Mouse (Mus musculus) thymus, postnatal 25 days (tissue): ENCODE results near the gene Ccr10.
A peak's percentile ranks its signal among the peaks of the same experiment; 100 is the strongest.

ENCODE experiments used
- DNase-seq: peaks from one replicate; pipeline ENCODE4 v3.0.0; 2022

The Ccr10 gene

DNA sequence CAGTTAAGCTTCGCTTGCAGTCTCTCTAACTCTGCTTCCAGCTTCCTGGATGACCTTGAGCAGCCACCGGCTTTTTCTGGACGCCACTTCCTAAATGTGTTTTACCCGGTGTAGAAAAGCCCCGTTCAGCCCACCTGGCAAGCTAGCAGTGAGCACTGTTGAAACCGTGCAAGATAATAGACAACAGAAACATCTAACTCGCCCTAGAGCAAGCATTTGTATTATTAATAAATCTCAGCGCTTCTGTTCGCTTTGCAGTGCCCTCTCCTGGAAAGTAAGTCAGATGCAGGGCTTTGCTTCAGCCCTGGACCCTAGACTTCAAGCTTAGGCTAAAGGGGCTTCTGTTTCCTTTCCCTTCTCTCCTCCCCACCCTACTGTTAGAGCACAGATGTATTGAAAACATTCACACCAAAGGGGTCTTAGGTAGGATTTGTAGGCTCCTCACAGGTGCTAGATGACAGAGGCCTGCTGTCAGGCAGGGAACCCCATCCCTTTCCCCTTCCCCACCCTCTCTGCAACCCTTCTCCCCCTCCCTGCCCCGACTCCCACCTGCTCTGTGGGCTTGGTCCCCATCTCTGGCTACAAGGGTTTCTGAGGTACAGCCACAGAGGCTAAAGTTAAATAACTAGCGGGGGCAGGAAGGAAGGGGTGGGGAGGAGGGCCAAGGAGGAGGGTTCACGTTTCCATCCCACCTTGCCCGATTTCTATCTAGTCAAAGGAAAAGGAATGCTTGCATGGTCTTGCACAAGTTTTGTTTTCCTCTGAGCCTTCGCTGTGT lies at the start of gene Ccr10:
TSS of gene Ccr10 (minus strand) at position 593 of the 778 bp plus-strand sequence.
- no peak for DNase-seq

DNA sequence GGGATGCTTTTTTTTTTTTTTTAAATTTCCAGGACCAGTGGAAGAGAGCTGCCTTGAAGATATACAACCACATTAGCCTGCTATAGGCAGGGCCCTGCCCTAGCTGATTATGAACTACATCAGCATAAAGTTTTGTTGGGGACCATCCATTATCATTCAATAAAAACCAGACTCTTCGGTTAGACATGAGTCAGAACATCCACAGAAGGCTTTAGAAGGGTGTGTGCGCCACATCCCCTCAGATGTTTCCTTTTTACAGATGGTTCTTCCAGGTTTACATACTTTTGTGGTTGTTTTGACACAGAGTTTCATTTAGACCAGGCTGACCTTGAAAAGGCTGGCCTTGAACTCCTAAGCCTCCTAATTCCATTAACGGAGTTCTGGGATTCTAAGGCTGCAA lies 49.1 kb upstream of the Ccr10 start:
- no peak for DNase-seq

DNA sequence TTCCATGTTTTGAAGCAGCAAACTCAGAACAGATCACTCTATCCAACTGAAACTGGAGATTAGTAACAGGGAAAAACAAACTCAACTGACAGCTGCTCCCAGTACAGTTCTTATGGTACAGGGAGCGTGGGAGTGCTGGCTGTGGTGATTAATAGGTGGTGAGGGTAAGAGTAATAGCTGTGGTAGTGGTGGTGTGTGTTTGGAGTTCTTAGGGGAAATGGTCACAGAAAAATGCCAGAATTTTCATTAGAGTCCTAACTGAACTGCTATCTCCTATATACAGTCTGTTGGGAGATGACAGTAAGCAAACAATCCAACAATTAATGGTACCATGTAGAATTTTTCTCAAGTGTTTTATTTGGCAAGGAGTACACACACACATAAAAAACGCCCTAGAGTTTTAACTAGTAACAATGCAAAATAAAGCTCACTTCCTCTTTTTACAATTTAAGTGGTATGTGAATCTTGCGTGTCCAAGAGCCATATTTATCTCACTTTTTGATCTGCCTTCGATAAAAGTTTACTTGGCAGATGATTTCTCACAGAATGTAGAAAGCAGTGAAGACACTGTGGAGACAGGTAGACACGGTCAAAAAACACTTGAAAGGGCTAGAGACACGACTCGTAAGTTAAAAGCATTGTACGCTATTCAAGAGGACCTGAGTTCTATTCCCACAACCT lies 46.2 kb upstream of the Ccr10 start:
- DNase-seq, result no peak

DNA sequence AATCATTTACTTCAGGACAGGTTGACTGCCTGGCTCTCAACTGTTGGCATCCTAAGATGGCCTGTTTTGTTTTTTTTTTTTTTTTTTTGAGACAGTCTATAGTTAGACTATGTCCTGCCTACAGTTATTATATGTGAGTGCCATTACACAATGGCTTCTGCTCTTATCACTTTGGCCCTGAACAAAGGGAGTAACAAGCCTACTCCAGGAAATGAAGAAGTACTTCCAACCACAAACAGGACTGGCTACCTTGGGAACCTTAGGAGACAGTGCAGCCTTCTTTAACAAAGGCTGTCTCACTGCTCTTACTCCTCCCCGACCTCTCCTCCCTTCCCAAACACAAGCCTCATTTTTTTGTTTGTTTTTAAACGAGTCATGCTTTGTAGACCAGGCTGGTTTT lies 45.6 kb upstream of the Ccr10 start:
- DNase-seq, result no peak

DNA sequence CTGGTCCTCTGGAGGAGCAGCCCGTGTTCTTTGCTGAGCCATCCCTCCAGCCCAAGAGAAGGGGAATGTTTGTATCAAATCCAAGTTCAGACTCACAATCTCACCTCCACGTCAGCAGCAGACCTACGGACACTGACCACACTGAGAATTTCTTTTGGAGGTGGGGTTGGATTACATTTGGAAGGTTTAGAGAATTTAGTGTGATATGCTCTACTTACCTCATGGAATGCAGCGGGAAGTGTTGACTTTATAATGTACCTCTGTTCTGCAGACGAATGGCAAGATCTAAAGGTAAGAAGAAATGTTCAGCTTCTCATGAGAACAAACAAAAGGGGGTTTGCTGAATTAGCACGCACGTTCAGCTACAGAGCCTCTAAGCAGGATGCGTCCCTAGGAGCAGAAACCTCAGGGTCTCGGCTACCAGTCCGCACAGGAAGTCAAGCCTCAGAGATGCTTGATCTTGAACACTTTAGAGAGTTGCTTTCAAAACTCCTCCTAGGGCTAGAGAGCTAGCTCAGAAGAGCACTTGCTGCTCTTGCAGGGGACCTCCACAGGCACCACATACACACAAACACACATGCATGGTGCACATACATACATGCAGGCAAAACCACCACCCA lies 43.3 kb upstream of the Ccr10 start:
- DNase-seq, result peak; percentile 54

DNA sequence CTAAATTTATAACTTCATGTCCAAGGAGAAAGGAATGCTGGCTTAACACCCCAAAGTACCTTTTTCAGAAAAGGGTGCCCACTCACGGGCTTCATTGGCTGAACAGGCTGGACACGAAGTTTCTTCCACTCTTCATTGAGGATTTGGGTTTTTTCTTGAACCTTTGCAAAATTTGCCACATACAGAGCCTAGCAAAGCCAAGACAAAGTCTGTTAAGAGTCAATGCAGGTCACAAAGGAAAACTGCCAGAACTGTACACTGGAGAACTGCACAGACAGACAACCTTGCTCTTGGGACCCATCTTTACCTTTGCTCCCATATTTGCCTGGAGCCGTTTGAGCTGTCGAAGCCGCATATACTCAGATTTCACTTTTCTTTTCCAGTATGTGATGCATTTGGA lies 41.7 kb upstream of the Ccr10 start:
- DNase-seq, result no peak

DNA sequence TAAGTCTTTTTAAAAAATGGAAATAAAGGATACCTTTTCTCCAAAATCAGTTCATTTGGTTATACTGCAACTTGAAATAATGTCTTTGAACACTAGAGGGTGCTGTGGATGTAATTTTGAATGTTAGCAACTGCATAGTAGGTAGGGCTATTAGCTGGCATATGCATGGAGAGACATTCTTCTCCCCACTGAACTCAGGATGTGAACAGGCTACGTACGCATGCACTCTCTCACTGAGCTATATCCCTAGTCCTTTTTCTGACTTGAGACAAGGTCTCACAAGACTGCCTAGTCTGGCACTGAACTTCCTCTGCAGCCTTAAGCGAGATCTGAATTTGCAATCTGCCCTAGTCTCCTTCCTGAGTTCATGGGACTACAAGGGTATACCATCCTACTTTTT lies 36.7 kb upstream of the Ccr10 start:
- DNase-seq, result no peak

DNA sequence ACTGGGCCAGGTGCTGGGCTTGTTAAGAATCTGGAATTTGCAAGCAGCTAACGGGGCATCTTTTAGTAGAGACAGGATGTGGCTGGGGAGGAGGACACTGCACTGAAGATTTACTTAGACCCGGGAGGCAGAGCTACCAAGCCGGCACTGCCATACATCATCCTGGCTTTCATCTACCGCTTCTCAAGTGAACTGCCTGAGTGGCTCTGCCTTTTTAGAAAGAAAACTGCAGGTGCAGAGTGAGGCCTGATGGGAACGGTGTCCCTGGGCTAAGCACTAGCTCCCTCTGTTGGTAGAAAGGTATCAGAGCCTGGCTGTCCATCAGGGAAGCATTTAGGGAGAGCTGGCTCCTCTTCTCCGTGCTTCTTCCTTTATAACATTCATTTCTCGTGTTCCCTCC lies 25.7 kb upstream of the Ccr10 start:
- DNase-seq, result peak; percentile 71

DNA sequence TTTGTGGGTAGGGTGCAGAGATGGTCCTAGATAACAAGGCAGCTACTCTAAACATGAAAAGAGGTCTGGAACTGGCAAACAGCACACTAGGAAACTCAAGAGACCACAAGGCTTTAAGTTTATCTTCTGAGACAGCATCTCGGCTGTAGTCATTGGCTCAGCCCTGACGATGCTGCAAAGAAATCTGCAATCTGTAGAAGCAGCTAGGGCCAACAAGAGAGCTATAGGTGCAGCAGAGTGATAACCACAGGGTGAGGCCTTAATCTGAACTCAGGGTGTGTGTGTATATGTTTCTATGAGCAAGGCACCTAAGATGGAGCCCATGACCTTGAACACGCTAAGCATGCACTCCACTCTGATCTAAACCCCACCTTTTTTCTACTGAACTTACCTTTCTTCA lies 24.3 kb upstream of the Ccr10 start:
- no peak for DNase-seq

DNA sequence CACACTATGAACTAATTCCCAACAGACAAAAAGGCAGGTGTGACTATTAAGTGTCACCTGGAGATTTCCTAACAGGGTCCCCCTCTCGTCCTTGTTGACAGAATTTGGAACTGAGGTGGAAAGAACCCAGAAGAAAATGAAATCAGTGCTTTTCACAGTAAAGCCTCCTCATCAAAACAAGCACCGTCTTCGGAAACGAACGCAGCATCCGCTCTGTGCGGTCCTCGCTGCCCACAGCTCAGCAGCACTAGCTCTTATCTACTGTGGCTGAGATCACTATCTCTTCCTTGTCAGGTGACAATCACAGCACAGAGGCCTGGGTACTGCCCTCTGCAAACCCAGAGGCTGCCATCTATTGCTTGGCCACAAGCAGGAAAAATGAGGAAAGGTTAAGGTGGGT lies 20.9 kb upstream of the Ccr10 start:
- peak; percentile 27 for DNase-seq

DNA sequence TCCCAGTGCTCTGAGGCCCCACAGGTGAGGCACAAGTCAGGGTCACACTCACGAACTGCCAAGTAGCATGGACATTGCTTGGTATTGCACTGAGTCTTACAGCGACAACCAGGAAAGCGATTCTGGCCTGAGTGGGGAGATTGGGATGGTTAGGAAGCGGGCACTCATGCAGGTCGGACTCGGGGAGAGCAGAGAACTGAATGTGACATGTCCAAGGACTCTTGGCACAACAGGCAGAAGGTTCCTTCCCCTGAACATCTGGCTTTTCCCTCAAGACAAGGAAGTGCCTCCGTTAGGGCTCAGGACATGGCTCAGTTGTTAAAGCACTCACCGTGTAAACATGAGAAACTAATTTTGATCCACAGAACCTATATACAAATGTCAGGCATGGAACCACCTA lies 20.3 kb upstream of the Ccr10 start:
- DNase-seq, result no peak

DNA sequence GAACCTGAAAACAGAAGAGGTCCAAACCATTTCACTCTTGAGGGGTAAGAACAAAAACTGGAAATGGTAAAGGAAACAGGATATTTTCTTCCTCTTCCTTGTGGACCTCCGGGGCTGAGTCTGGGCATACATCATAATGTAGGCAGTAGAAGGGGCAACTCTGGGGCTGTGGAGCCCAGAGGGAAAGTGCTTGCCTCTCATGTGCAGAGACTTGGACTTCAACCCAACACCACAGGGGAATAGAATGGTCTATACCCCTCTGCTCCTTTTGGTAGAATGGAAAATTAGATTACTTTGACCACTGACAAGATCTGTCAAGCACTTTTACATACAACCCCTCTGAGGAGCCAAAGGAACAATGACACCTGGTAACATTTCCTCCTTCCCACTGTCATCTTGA lies 19.9 kb upstream of the Ccr10 start:
- peak; percentile 22 for DNase-seq

DNA sequence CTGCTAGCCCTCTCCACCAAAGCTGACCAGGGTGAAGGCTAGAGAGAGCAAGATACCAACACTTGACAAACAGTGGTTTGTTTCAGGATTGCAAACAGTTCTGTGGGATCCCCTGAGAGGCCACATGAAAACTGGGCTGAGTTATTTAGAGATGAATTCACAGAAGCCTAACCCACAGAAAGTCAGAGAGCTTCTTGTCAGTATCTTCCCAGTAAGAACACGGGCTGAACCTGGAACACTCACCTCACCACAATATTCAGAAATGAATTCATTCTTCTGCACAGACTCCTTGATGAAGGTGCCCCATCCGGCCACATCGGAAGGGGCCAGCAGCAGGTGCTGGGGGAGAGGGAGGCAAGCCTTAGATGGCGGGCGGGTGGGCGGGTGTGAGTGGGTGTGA lies 19.4 kb upstream of the Ccr10 start:
- peak; percentile 35 for DNase-seq

DNA sequence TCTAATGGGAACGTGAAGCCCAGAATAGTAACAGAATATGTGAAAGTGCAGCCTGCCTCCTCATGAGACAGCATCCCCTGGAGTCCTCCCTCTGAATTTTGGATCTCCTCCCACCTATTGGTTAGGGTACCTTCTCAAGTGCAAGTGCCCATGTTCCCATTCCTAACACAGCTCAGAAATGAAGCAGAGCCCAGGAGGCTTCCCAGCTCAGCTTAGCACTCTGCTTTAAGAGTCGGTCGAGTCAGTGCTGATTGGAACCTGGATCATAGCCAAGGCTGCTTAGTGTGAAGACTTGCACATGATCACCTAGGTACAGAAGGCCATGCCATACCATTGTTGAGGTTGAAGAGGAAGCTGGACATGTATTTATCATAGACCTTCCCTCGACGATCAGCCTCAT lies 18.9 kb upstream of the Ccr10 start:
- no peak for DNase-seq

DNA sequence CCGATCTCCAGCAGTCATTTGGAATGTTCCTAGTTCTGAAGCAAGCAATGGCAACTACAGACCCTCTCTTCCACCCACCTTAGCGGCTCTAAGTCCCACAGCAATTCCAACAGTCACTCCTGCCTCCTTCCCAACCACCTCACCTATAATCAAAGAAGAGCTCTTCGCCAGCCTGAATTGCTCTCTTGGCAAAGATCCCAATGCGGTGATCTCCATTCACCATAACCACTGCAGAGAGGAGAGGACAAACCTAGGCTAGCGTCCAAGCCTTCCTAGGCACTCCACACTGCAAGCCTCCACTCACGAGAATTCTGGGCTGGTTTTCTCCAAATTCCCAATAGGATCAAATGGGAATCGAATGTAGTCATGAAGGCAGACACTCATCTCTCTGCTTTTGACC lies 17.8 kb upstream of the Ccr10 start:
- no peak for DNase-seq

DNA sequence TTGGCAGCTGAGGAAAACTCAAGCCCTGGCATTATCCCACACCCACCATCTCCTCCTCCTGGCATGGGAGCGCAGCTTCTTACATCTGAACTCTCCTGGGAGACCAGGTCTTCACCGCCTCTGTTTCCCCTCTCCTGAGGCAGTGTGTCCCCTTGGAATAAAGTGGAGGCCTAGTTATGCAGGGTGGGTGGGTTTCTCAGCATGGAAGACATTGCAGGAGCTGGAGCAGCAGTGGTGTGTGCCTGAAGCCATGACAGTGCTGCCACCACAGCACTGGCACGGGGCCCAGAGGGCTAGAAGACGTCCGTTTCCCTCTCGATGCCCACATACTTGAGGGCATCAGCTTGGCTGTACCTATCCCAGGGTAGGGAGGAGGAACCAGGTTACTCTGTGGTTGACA lies 17.4 kb upstream of the Ccr10 start:
- DNase-seq, result no peak

DNA sequence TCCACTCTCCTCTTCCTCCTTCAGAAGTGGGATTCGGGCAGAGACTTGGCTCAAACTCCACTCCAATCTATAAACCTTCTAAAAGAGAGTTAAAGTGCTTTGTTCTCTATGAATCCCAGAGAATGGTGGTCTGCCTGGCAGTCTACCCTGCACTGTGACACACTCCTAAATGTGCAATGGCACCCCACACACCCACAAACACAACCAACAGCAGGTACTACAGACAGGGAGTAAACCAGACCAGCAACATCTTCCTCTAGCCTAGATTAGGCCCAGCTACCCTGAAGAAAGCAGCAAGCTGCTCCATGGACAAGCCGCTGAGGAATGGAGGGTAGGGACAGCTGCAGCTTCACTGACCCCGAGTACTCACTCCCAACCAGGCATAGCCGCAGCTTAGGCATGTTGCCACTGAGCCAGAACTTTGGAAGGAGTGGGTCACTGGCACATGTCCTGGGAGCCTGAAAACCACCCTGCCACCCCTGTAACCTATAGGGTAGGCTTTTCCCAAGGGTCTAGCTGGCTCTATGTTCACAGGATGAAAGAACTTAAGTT lies 16.8 kb upstream of the Ccr10 start:
- no peak for DNase-seq

DNA sequence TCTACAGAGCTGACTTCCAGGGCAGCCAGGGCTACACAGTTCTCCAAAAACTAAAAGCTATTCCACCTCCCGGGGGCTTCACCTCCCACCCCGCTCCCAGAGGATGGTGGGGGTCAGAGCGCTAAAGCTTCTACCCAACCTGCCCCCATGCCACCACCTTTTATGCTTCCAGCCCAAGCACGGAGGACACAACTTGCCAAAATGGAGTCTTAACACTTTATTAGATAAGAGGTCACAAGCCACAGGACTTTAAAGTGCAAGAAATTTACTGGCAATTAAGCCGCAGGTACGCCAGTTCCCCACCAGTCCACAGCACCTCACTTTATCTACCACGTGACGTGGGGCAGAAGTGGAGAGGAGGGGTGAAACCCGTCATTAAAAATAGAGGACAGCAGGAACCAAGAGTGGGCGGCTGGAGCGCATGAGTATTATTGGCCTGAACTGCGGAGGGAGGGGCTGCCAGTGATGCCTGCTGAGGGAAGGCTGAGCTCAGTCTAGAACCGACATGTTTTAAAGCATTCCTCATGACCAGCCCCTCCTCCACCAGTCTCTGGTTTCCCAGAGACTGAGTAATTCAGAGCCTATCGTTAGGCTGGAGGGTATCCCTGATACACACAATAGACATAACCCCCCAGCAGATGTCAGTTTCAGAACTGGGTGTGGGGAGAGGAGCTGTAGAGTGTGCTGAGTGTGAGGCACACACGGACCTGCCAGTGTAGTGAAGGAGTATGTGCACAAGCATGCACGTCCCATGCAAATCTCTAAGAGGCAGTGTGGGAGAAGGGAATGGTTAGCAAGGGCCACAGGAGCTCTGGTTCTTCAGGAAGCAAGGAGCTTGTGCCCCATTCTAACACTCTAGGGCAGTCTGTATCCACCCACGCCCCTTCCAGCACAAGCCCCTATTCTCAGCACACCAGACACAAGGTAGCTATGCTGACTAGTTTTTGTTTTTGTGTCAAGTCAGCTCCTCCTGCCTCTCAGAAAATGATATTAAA lies 16.0 kb upstream of the Ccr10 start:
- no peak for DNase-seq

DNA sequence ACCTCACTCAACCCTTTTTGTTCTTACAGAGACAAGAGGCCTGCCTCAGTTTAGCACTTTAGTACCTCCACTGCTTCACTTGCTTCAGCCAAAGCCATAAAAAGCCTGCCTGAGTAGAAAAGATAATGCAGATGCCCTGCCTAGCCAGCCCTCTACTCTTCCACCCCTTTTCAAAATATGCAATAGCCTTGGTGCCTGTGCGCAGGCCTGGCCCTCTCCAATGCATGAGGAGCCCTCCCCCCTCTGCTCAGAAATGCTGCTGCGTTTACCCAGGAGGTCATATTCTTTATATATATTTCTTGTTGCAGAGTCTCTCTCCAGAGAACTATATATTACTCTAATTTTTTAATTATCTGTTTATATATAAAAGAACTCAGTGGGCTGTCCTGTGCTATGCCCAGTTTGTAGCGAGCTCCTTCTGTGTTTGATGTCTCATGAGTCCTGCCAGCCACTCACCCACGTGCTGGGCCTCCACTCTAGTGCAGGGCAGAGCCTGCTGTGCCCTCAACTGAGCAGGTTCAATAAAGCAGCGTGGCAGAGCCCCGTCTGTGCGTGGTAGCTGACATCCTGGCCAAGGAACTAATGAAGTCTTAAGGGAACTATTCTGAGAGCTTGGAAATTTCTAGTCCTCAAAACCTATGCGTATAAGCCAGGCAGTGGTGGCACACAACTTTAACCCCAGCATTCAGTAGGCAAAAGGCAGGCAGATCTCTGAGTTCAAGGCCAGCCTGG lies 15.1 kb upstream of the Ccr10 start:
- DNase-seq, result no peak

DNA sequence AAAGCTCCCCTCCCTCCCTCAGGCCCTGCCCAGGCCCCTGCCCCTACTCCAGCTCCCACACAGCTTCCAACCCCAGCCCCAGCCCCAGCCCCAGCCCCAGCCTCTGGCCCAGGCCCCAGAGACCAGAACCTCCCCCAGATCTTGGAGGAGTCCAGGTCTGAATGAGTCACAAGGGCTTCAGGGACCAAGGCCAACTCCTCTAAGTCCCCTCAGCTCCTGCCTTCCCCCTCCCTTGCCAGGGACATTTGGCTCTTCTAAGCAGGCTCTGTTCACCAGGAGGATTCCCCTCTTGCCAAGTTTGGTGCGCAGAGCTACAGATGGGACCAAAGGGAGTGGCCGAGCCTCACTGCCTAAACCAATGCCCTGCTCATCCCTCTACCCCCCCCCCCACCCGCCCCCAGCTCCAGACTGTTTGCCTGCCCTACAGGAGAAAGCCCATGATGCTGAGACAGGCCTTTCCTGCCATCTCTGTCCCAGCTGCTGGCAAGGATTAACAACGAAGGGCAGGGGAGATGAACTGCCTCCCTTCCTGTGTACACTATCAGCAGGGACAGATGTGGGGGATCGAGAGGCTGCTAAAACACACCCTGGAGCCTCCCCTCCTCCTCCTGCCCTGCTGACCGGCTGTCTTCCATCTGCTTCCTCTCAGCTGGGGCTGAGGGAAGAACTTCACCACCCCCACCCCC lies 14.4 kb upstream of the Ccr10 start:
- DNase-seq, result no peak

DNA sequence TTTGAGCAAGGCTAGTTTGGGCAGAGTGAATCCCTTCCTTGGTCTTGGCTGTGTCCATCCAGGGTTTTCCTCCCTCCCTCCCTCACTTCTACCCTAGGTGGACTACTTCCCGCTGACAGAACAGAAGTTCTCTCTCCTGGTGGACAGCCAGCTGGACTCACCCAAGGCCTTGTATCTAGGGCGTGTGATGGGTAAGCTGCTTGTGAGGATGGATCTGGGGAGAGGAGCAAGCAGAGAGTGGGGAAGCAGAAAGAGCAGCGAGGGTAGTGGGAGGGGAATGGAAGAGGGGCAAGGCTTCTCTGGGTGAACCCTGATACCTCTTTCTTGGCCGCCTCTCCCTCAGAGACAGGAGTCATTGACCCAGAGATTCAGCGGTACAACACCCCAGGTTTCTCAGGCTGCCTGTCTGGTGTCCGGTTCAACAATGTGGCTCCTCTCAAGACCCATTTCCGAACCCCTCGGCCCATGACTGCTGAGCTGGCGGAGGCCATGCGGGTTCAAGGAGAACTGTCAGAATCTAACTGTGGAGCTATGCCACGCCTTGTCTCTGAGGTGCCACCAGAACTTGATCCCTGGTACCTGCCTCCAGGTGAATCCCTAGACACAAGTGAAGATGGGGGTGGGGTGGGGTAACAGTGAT lies 13.0 kb upstream of the Ccr10 start:
- DNase-seq, result no peak
